In genomic region chrX:75514179-75514972, GRCm38 (mm10) we compare ENCODE assay signal across 1 mouse cellular context.
TF ChIP-seq lines count a peak whose summit lies in the region.

TSS of gene Vbp1 (plus strand) at chrX:75514299.

TF ChIP-seq in CH12.LX, 34 proteins besides CTCF, POLR2A, EP300 and RAD21 (continued from another document):
- TF ChIP-seq E2F4 (IDR thresholded peaks at IDR 0.05; ENCODE audit: insufficient replicate concordance, low read depth, low read length) (no peak), MEF2A (IDR thresholded peaks at IDR 0.05; ENCODE audit: borderline replicate concordance, low read depth, low read length) (no peak), HCFC1 (IDR thresholded peaks at IDR 0.05; ENCODE audit: low read depth, low read length) (peak; percentile 67), TBP (conservative IDR thresholded peaks at IDR 0.05; ENCODE audit: low read depth, low read length) (peak; percentile 64; the same call in 1 of the 2 replicates), KAT2A (IDR thresholded peaks at IDR 0.05; ENCODE audit: insufficient replicate concordance, low read length) (no peak), ZMIZ1 (IDR thresholded peaks at IDR 0.05; ENCODE audit: low read depth, low read length) (peak; percentile 62), CHD2 (IDR thresholded peaks at IDR 0.05; ENCODE audit: low read length) (0 out of 2 replicates have a peak, but pooled peaks have one; percentile 29), JUN (IDR thresholded peaks at IDR 0.05; ENCODE audit: insufficient read depth, low read depth, low read length) (no peak), POLR2AphosphoS2 (IDR thresholded peaks at IDR 0.05; ENCODE audit: low read depth, low read length) (no peak), NRF1 (IDR thresholded peaks at IDR 0.05; ENCODE audit: low read depth, low read length) (0 out of 2 replicates have a peak, but pooled peaks have one; percentile 12)
